15 mouse cellular contexts compared by ENCODE assay signal in genomic region chr9:57757578-57757977, GRCm38 (mm10). TPM values are rescaled to one million over a fixed set of nuclear protein-coding genes. Genes with fewer than 3 reads are reported as not detected.
DNase-seq lines count a peak whose midpoint lies in the region; TF ChIP-seq lines count a peak whose summit lies in the region.
"Had no signal": no experiment of that assay in that cellular context is flagged by ENCODE, and none has a peak within 500 bp of the region (broad histone marks: within the 10 kb centered on the region; RNA-seq: fewer than 3 reads in every experiment).

No protein-coding gene starts in this region.

- intact Hi-C loops in gastrocnemius, adult 2 months (cut with DNase I), result loop anchor here (5.0 kb wide), 1 partner anchor 215 kb away; no protein-coding TSS in a partner anchor

- peaks cover 99% of the 10 kb centered on the region for H3K36me3 ChIP-seq in erythroblast, embryonic 14.5 days (ENCODE audit: control insufficient read depth)

- no peaks in the 10 kb centered on the region; the same call in 1 of the 2 replicates for H3K27me3 ChIP-seq in erythroblast, embryonic 14.5 days (ENCODE audit: control insufficient read depth)
- H3K27me3 ChIP-seq: hindbrain, embryonic 12.5 days; limb, embryonic 13.5 days had no signal

- TF ChIP-seq CTCF in gastrocnemius, adult 2 months (IDR thresholded peaks at IDR 0.05), result no peak

- peak overlapping the region; percentile 97; the same call in 1 of the 2 replicates for H3K27ac ChIP-seq in gastrocnemius, adult 2 months
- H3K27ac ChIP-seq: embryonic facial prominence, embryonic 10.5 days; forebrain, embryonic 10.5 days; hindbrain, embryonic 12.5 days; limb, embryonic 13.5 days had no signal

- H3K9me3 ChIP-seq in erythroblast, embryonic 14.5 days (ENCODE audit: control insufficient read depth, low read length), result no peaks in the 10 kb centered on the region
- H3K9me3 ChIP-seq: embryonic facial prominence, embryonic 10.5 days; forebrain, embryonic 10.5 days; hindbrain, embryonic 12.5 days; limb, embryonic 13.5 days had no signal

- no peak overlapping the region for H3K4me3 ChIP-seq in gastrocnemius, adult 2 months
- H3K4me3 ChIP-seq in erythroblast, embryonic 14.5 days (replicated peaks), result peak overlapping the region; percentile 93
- H3K4me3 ChIP-seq: forebrain, embryonic 10.5 days; hindbrain, embryonic 12.5 days; limb, embryonic 13.5 days had no signal

- DNase-seq in gastrocnemius, adult 2 months, result no peak
- no peak for DNase-seq in gastrocnemius, adult 18-20 months (ENCODE audit: low spot score)
- peak; percentile 28 for DNase-seq in lung, postnatal 10 days
- no peak for DNase-seq in lung, postnatal 4 days
- peak; percentile 64 for DNase-seq in lung, postnatal 36 days
- no peak for DNase-seq in thymus, postnatal 25 days
- DNase-seq in right cerebral cortex, postnatal 4 days, result no peak
- DNase-seq: adrenal gland, adult 8-10 months; cerebellum, adult 9-10 months; thymus, adult 2 months had no signal

- H3K4me1 ChIP-seq in erythroblast, embryonic 14.5 days (ENCODE audit: control insufficient read depth), result peaks cover 68% of the 10 kb centered on the region

RNA-seq across cellular contexts. Expression of gene Clk3, which starts 8.1 kb away (rescaled TPM):
- 10 to 100 TPM; 45.4 to 50.4 TPM for total RNA-seq in gastrocnemius, adult 2 months (2021)
- 10 to 100 TPM; 36.1 to 45.2 TPM for total RNA-seq in gastrocnemius, adult 18-20 months (2021)
- polyA plus RNA-seq in erythroblast, embryonic 14.5 days (2012), result 38.9 and 44.4 TPM in 2 replicates

RNA-seq across cellular contexts. Expression of gene Edc3, which starts 49.2 kb away (rescaled TPM):
- 1 to 10 TPM; 5.9 to 6.6 TPM for total RNA-seq in gastrocnemius, adult 2 months (2021)
- 1 to 10 TPM; 4.7 to 5.1 TPM for total RNA-seq in gastrocnemius, adult 18-20 months (2021)
- 0.40 and 0.69 TPM in 2 replicates for polyA plus RNA-seq in erythroblast, embryonic 14.5 days (2012)

Comparison
In these comparisons a context has a peak if more than half of its experiments do, and no peak if none do; other contexts are left out.
1. DNase-seq: peak in lung, postnatal 10 days (single experiment) and lung, postnatal 36 days (single experiment); none in gastrocnemius, adult 2 months (single experiment), gastrocnemius, adult 18-20 months (single experiment), lung, postnatal 4 days (0 of 2), thymus, postnatal 25 days (single experiment) and right cerebral cortex, postnatal 4 days (single experiment).